Mouse (Mus musculus): ENCODE measurements around the gene Sf3b4.
"Not testable (repeated sequence)": the region's sequence is repeated elsewhere in the genome, so short reads cannot be mapped to it uniquely, and the experiment has no call there.

The Sf3b4 gene

GRCm38 (mm10) chr3:96174042-96174441 lies 1.9 kb downstream of the Sf3b4 start:
- DNase-seq (ENCODE audit: low spot score in 2 of 2) = not testable (repeated sequence)

- DNase-seq (ENCODE audit: low spot score in 2 of 2) = no peak
Observed at GRCm38 (mm10) chr3:96175251-96175650, 3.1 kb downstream of the Sf3b4 start.

GRCm38 (mm10) chr3:96178427-96178826 lies 6.3 kb downstream of the Sf3b4 start:
- no peak for DNase-seq (ENCODE audit: low spot score in 2 of 2)

DNA sequence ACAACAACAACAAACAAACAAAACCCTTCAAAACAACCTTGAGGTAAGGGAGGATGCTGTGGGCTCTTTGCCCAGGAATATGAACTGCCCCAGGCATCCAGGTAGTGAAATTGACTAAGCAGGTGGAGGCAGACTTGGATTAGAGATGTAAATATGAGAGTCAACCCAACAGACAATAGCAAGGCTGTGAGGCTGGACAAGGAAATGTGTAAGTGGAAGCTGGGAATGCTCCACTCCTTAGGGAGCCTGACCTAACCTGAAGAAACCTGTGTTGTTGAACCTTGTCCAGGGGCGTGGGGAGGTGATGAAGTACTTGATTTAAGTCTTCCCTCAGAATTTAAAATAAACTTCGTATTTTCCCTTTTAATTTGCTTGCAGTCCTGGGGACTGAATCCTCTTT lies 6.8 kb downstream of the Sf3b4 start:
- DNase-seq (ENCODE audit: low spot score in 2 of 2) = no peak

DNA sequence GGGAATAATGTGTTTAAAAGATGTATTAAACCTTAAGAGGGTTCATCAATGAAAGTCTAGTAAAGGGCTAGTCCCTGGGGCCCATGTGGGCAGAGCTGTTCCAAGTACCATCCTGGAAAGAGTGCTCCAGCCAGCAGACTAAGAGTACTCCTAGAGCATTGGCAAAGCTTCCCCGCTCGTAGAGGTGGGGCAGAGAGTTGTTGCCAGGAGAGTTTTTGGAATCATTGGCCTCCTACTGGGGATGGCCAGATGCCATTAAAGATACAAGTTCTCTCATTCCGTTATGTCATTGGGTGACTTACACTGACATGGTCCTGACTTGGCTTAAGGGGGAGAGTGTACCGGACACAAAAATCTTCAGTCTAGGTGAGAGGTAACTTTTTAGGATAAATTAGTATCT lies 7.4 kb downstream of the Sf3b4 start:
- DNase-seq (ENCODE audit: low spot score in 2 of 2) = peak; percentile 58 to 73

- DNase-seq (ENCODE audit: low spot score in 2 of 2) = no peak
Observed at GRCm38 (mm10) chr3:96180727-96181477, 8.8 kb downstream of the Sf3b4 start, which contains the start of gene Sv2a. TSS of gene Sv2a (plus strand) at chr3:96181151.

GRCm38 (mm10) chr3:96181510-96182381 lies 9.6 kb downstream of the Sf3b4 start:
- DNase-seq (ENCODE audit: low spot score in 2 of 2) = no peak

GRCm38 (mm10) chr3:96182382-96182776 lies 10.2 kb downstream of the Sf3b4 start:
- peak in 1 of 2 experiments; percentile 42 for DNase-seq (ENCODE audit: low spot score in 2 of 2)

GRCm38 (mm10) chr3:96192977-96193376 lies 20.8 kb downstream of the Sf3b4 start:
- DNase-seq (ENCODE audit: low spot score in 2 of 2) = no peak

- DNase-seq (ENCODE audit: low spot score in 2 of 2) = no peak
Observed at GRCm38 (mm10) chr3:96194966-96195365, 22.8 kb downstream of the Sf3b4 start.

GRCm38 (mm10) chr3:96195616-96196313 lies 23.6 kb downstream of the Sf3b4 start:
- DNase-seq (ENCODE audit: low spot score in 2 of 2) = no peak

DNA sequence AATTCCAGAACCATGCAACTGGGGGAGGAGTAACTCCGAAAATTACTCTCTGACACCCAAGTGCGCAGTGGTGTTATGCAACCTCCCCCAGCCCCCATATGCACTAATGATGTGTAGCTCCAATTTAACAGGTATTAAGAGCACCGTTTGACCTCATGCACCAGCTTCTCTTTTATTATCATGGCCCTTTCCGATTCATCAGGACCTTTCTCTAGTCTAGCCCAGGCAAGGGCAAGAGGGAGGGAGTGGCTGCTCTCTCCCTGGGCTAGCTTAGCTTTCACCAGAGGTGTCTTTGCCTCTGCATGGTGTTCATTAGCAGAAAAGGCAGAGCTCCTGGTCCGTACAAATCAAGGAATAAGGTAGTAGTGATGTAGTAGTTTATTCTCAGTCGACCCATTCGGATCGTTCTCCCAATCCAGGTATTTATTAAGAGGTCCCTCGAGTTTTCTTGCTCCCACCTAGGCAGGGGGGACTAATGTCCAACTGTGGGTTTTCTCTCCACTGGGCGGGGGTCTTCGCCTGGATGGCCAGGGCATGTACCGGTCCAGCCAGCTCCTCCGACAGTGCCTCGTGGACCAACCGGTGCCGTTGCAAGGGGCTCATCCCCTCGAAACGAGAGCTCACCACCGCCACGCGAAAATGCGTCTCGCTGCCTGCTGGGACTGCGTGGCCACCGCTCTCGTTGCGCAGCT lies 24.5 kb downstream of the Sf3b4 start:
- no peak for DNase-seq (ENCODE audit: low spot score in 2 of 2)

DNA sequence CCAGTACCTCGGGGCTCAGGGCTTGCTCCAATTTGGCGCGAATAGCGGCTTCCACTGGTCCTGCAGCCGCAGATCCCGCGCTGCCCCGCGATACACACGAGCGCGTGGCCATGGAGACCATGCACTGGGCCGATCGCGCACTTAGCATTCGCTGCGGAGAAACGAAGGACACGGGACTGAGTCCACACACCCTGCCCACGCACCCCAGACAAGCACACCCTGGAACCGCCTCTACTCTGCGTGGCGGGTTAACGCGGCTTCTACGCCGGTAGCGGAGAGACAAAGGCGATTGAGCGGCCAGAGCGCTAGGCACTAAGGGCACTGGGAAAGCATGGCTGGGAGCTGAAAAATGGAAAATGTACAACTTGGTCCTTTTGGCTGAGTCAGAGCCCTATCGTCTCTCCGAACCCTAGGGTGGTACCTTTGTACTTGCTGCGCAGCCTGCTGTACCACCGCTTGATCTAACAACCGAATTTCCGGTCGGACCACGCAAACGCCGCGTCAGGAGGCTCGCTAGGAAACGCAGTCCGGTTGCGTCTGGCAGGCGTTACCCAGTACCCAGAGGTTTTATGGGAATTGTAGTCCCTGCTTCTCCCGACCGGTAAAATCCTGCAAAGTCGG lies 25.1 kb downstream of the Sf3b4 start:
- peak; percentile 90 to 91 for DNase-seq (ENCODE audit: low spot score in 2 of 2)

- no peak for DNase-seq (ENCODE audit: low spot score in 2 of 2)
Observed at GRCm38 (mm10) chr3:96198181-96198580, 26.0 kb downstream of the Sf3b4 start.

GRCm38 (mm10) chr3:96198601-96199251 lies 26.6 kb downstream of the Sf3b4 start:
- not testable (repeated sequence) for DNase-seq (ENCODE audit: low spot score in 2 of 2)

DNA sequence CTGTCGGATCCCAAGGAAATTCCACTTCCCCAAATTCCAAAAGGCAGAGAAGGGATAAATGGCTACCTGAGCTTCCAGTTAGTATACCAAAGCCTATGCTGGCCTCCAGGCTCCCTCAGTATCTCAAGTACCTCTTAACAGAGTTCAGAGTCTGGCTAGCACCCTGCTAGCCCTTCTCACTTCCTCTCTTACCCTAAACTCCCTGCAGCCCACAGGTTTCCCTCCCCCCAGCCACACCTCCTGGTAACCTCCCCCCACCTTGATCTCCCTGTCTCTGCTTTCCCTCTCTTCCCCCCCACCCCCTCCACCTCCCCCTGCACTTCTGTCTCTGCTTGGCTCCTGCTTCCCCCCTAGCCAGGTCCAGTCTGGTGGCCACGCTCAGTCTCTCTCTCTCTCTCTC lies 27.6 kb downstream of the Sf3b4 start:
- DNase-seq (ENCODE audit: low spot score in 2 of 2) = no peak

DNA sequence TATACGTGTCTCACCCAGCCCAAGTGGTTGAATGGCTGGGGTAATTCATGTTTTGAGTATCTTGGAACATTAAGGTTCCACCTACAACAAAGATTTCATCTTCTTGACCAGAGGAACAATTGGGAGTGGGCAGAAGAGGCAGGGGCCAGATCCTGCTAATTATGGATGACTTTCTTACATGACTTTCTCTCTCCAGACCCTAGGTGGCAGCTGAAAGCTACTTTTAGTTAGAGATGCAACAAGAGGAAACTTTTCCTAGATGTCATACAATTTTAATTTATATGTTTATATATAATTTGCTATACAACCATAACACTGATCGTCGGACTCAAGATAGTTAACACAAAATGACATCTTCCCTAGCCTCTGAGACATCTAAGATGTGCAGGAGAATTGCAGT lies 35.7 kb downstream of the Sf3b4 start:
- no peak for DNase-seq (ENCODE audit: low spot score in 2 of 2)

DNA sequence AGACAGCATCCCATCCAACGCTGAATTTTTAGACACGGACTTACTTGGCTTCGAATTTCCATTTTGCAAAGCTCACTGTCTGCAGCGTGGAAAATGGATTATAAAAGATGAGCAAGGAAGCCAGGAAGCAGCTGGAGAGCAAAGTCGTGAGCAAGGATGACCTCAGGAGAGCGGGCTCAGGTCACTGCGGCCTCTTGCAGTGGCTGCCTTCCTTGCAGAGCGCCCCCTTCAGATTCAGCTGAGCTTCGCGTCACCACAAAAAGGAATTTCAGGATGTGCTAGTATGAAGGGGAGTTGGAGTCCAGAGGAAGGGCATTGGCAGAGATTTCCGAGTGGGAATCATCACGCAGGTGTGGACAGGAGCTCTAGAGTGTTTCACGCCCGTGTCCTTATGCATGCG lies 37.1 kb downstream of the Sf3b4 start:
- no peak for DNase-seq (ENCODE audit: low spot score in 2 of 2)

DNA sequence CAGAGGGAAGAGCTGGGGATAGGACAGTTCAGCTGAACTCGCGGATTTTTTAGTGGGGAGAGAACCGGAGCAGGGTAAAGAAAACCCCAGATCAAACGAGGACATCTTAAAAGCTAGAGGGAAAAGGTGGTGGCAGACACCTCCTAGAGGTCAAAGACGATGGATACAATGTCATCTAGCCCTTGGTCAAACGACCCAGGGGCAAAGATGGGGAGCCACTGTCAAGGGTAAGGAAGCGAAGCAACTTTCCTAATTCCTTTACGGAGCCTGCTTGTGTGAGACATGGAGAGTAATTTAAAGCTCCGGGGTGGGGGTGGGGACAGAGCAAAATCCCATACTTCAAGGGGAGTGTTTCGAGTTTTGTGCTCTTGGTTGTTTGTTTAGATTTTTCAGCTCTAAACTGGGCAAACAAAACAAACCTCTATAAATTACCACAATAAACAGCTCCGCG lies 47.1 kb downstream of the Sf3b4 start:
- DNase-seq (ENCODE audit: low spot score in 2 of 2) = no peak

DNA sequence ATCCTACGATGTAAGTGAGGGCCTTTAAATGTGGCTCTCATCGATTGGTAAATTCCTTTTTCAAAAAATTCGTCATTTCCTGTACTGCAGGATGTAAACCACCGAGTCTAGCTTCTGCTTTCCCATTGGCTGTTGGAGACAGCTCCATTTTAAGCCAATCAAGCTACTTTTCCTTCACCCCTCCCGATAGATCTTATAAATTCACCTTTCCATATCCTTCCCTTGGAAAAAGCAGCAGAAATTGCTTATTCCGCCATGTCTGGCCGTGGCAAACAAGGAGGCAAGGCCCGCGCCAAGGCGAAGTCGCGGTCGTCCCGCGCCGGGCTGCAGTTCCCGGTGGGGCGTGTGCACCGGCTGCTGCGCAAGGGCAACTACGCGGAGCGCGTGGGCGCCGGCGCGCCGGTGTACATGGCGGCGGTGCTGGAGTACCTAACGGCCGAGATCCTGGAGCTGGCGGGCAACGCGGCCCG lies 47.6 kb downstream of the Sf3b4 start, which contains the start of the genes Bola1 and Hist2h2ab:
Bola1 (minus strand) TSS at position 49 of the 470 bp plus-strand sequence.
Hist2h2ab (plus strand) TSS at position 205 of the 470 bp plus-strand sequence.
- peak; percentile 88 to 94 for DNase-seq (ENCODE audit: low spot score in 2 of 2)
